ENCODE assay signal across 11 mouse cellular contexts in the genomic region with DNA sequence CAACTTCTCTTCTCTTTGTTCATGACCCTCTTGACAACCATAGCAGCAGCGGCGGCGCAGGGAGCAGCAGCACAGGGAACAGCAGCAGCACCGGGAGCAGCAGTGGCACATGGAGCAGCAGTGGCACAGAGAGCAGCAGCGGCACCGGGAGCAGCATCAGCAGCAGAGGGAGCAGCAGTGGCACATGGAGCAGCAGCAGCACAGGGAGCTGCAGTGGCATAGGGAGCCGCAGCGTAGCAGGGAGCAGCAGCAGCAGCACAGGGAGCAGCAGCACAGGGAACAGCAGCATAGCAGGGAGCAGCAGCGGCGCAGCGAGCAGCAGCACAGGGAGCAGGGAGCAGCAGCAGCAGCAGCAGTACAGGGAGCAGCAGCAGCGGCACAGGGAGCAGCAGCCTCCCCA. TPM values are rescaled to one million over a fixed set of nuclear protein-coding genes. Genes with fewer than 3 reads are reported as not detected.
DNase-seq lines count a peak whose midpoint lies in the region; ATAC-seq and TF ChIP-seq lines count a peak whose summit lies in the region.
"Had no signal": no experiment of that assay in that cellular context is flagged by ENCODE, and none has a peak within 500 bp of the region (broad histone marks: within the 10 kb centered on the region; RNA-seq: fewer than 3 reads in every experiment).

No protein-coding gene starts in this region.

- no peaks in the 10 kb centered on the region for H3K9me3 ChIP-seq in heart, embryonic 12.5 days (replicated peaks)
- no peaks in the 10 kb centered on the region for H3K9me3 ChIP-seq in ES-E14 (ENCODE audit: control insufficient read depth, insufficient read depth, low read depth, low read length)
- no peaks in the 10 kb centered on the region for H3K9me3 ChIP-seq in forebrain, embryonic 14.5 days (replicated peaks; ENCODE audit: control insufficient read depth, low read length)
- H3K9me3 ChIP-seq in midbrain, embryonic 11.5 days (ENCODE audit: control insufficient read depth, low read length), result no peaks in the 10 kb centered on the region

- H3K27me3 ChIP-seq in heart, embryonic 12.5 days (replicated peaks), result peaks cover 5% of the 10 kb centered on the region; the same call in 1 of the 2 replicates
- H3K27me3 ChIP-seq in forebrain, embryonic 14.5 days (replicated peaks; ENCODE audit: control insufficient read depth, insufficient read depth, low read length), result 0 out of 2 replicates have a peak, but pooled peaks cover 12% of the 10 kb centered on the region
- H3K27me3 ChIP-seq in midbrain, embryonic 11.5 days (ENCODE audit: control insufficient read depth, insufficient read depth, low read length), result peaks cover 14% of the 10 kb centered on the region

- H3K9ac ChIP-seq in heart, embryonic 12.5 days, result peak overlapping the region; percentile 5; the same call in 1 of the 2 replicates
- H3K9ac ChIP-seq in ES-E14 (ENCODE audit: insufficient read depth, low read depth, low read length, poor library complexity, severe bottlenecking), result peak overlapping the region; percentile 46
- H3K9ac ChIP-seq in forebrain, embryonic 14.5 days (ENCODE audit: low read length), result no peak overlapping the region
- 0 out of 2 replicates have a peak overlapping the region, but pooled peaks have one; percentile 24 for H3K9ac ChIP-seq in midbrain, embryonic 11.5 days (ENCODE audit: low read length)
- H3K9ac ChIP-seq: liver, embryonic 14.5 days had no signal

- no peaks in the 10 kb centered on the region for H3K36me3 ChIP-seq in heart, embryonic 12.5 days
- H3K36me3 ChIP-seq in ES-E14 (ENCODE audit: control insufficient read depth, insufficient read depth, low read length, poor library complexity, severe bottlenecking), result no peaks in the 10 kb centered on the region
- no peaks in the 10 kb centered on the region for H3K36me3 ChIP-seq in forebrain, embryonic 14.5 days (ENCODE audit: control insufficient read depth, insufficient read depth, low read length)
- H3K36me3 ChIP-seq in midbrain, embryonic 11.5 days (ENCODE audit: control insufficient read depth, insufficient read depth, low read length), result no peaks in the 10 kb centered on the region

- H3K4me3 ChIP-seq in heart, embryonic 12.5 days, result peak overlapping the region; percentile 4; the same call in 1 of the 2 replicates
- peak overlapping the region; percentile 29 to 72; a peak in 3 of 4 replicates for H3K4me3 ChIP-seq in ES-E14 (ENCODE audit: insufficient read depth in 1 of 2, low read depth in 1 of 2, low read length in 2 of 2, poor library complexity in 1 of 2, severe bottlenecking in 1 of 2)
- H3K4me3 ChIP-seq in forebrain, embryonic 14.5 days (ENCODE audit: low read depth, low read length), result no peak overlapping the region
- no peak overlapping the region for H3K4me3 ChIP-seq in midbrain, embryonic 11.5 days (ENCODE audit: low read depth, low read length)

- H3K4me2 ChIP-seq in heart, embryonic 12.5 days, result peak overlapping the region; percentile 41
- peak overlapping the region; percentile 28 for H3K4me2 ChIP-seq in forebrain, embryonic 14.5 days (ENCODE audit: low read length)
- peak overlapping the region; percentile 23; the same call in 1 of the 2 replicates for H3K4me2 ChIP-seq in midbrain, embryonic 11.5 days

- WGBS in heart, embryonic 12.5 days, result 14% methylated on average over 12 of the region's 12 CpGs
- 27% methylated on average over 12 of the region's 12 CpGs for WGBS in forebrain, embryonic 14.5 days
- WGBS in midbrain, embryonic 11.5 days, result 19% methylated on average over 12 of the region's 12 CpGs

- ATAC-seq in heart, embryonic 12.5 days (ENCODE audit: insufficient number of reproducible peaks, low FRiP score), result no peak
- ATAC-seq in forebrain, embryonic 14.5 days, result no peak
- ATAC-seq in midbrain, embryonic 11.5 days (ENCODE audit: low FRiP score), result no peak
- ATAC-seq: inflammation-experienced regulatory T-cells, adult 6 months had no signal

- in situ Hi-C loops in ES-E14 (cut with MboI; ENCODE audit: low sequenced_read_pairs in 2 of 2, unreplicated experiment in 2 of 2), result no loop called here

- DNase-seq in heart, adult 18-20 months, result no peak
- DNase-seq in ES-E14 (ENCODE audit: low read depth, low spot score) (no peak), adipocyte (ENCODE audit: low spot score) (no peak)
- peak; percentile 37 for DNase-seq in forebrain, embryonic 14.5 days (ENCODE audit: low spot score)
- DNase-seq in midbrain, embryonic 11.5 days (ENCODE audit: low spot score, missing footprints), result no peak
- no peak for DNase-seq in adrenal gland, adult 18-20 months (ENCODE audit: low spot score in 2 of 2)
- DNase-seq in cerebellum, postnatal 4 days (ENCODE audit: low spot score in 2 of 2), result no peak
- DNase-seq: thymus, postnatal 4 days had no signal

- no peak overlapping the region for H3K27ac ChIP-seq in heart, embryonic 12.5 days (ENCODE audit: poor library complexity, severe bottlenecking)
- H3K27ac ChIP-seq in ES-E14 (ENCODE audit: insufficient read depth, low read depth, low read length, poor library complexity, severe bottlenecking), result no peak overlapping the region
- no peak overlapping the region for H3K27ac ChIP-seq in forebrain, embryonic 14.5 days (ENCODE audit: low read depth, low read length)
- H3K27ac ChIP-seq in midbrain, embryonic 11.5 days (ENCODE audit: low read depth, low read length), result no peak overlapping the region
- H3K27ac ChIP-seq: liver, embryonic 14.5 days had no signal

- peaks cover 8% of the 10 kb centered on the region; the same call in 1 of the 2 replicates for H3K4me1 ChIP-seq in heart, embryonic 12.5 days (replicated peaks)
- no peaks in the 10 kb centered on the region; a peak in 1 of 4 replicates for H3K4me1 ChIP-seq in ES-E14 (ENCODE audit: control insufficient read depth in 2 of 2, insufficient read depth in 2 of 2, low read length in 2 of 2, poor library complexity in 1 of 2)
- peaks cover 7% of the 10 kb centered on the region; the same call in 1 of the 2 replicates for H3K4me1 ChIP-seq in forebrain, embryonic 14.5 days (ENCODE audit: control insufficient read depth, insufficient read depth, low read length)
- H3K4me1 ChIP-seq in midbrain, embryonic 11.5 days (ENCODE audit: control insufficient read depth, insufficient read depth, low read length), result no peaks in the 10 kb centered on the region; the same call in 1 of the 2 replicates

TF ChIP-seq in ES-E14, 5 proteins besides CTCF, POLR2A, EP300 and RAD21:
- TF ChIP-seq ZNF384 (IDR thresholded peaks at IDR 0.05; ENCODE audit: low read depth, low read length) (no peak), ZC3H11A (IDR thresholded peaks at IDR 0.05; ENCODE audit: borderline replicate concordance, low read depth, low read length) (no peak), CHD2 (IDR thresholded peaks at IDR 0.05; ENCODE audit: low read depth, low read length) (no peak), MAFK (IDR thresholded peaks at IDR 0.05; ENCODE audit: insufficient read depth, low read depth, low read length) (no peak), HCFC1 (IDR thresholded peaks at IDR 0.05; ENCODE audit: borderline replicate concordance, insufficient read depth, low read length) (no peak)

RNA-seq across cellular contexts. Expression of a gene that starts 5.0 kb away (rescaled TPM):
- polyA plus RNA-seq in heart, embryonic 12.5 days (2016; fragmentation: Nextera tagmentation; extraction: Ambion mirVana), result 18.1 and 18.9 TPM in 2 replicates
- 10 to 100 TPM; 34.1 to 34.5 TPM for total RNA-seq in heart, adult 18-20 months (2021)
- total RNA-seq in ES-E14 (2012; rRNA removed), result 27.8 and 35.9 TPM in 2 replicates
- 12.9 and 16.7 TPM in 2 replicates for polyA plus RNA-seq in forebrain, embryonic 14.5 days (2014; fragmentation: Nextera tagmentation; extraction: Ambion mirVana)
- polyA plus RNA-seq in midbrain, embryonic 11.5 days (2014; fragmentation: Nextera tagmentation; extraction: Ambion mirVana), result 11.9 and 18.5 TPM in 2 replicates
- 10 to 100 TPM; 37.9 to 38.2 TPM for total RNA-seq in adrenal gland, adult 18-20 months (2021)

RNA-seq across cellular contexts. Expression of a gene that starts 10.6 kb away (rescaled TPM):
- polyA plus RNA-seq in heart, embryonic 12.5 days (2016; fragmentation: Nextera tagmentation; extraction: Ambion mirVana), result 1.2 TPM in 2 replicates
- total RNA-seq in heart, adult 18-20 months (2021), result not detected
- 2.8 and 7.4 TPM in 2 replicates for total RNA-seq in ES-E14 (2012; rRNA removed)
- polyA plus RNA-seq in forebrain, embryonic 14.5 days (2014; fragmentation: Nextera tagmentation; extraction: Ambion mirVana), result 4.0 TPM in 2 replicates
- 1.8 and 2.2 TPM in 2 replicates for polyA plus RNA-seq in midbrain, embryonic 11.5 days (2014; fragmentation: Nextera tagmentation; extraction: Ambion mirVana)
- 1 to 10 TPM; 1.5 to 2.0 TPM for total RNA-seq in adrenal gland, adult 18-20 months (2021)

RNA-seq across cellular contexts. Expression of a gene that starts 16.9 kb away (rescaled TPM):
- 71.8 and 81.4 TPM in 2 replicates for polyA plus RNA-seq in heart, embryonic 12.5 days (2016; fragmentation: Nextera tagmentation; extraction: Ambion mirVana)
- total RNA-seq in heart, adult 18-20 months (2021), result 10 to 100 TPM; 35.8 to 38.5 TPM
- 149 and 228 TPM in 2 replicates for total RNA-seq in ES-E14 (2012; rRNA removed)
- 80.1 and 96.6 TPM in 2 replicates for polyA plus RNA-seq in forebrain, embryonic 14.5 days (2014; fragmentation: Nextera tagmentation; extraction: Ambion mirVana)
- polyA plus RNA-seq in midbrain, embryonic 11.5 days (2014; fragmentation: Nextera tagmentation; extraction: Ambion mirVana), result 67.1 and 80.8 TPM in 2 replicates
- total RNA-seq in adrenal gland, adult 18-20 months (2021), result 100 to 1,000 TPM; 101 to 105 TPM

RNA-seq across cellular contexts. Expression of a gene that starts 56.2 kb away (rescaled TPM):
- polyA plus RNA-seq in heart, embryonic 12.5 days (2016; fragmentation: Nextera tagmentation; extraction: Ambion mirVana), result 0.64 and 0.77 TPM in 2 replicates
- total RNA-seq in heart, adult 18-20 months (2021), result under 1 TPM; 0.15 to 0.20 TPM
- total RNA-seq in ES-E14 (2012; rRNA removed), result 1.8 and 2.0 TPM in 2 replicates
- 9.1 and 14.6 TPM in 2 replicates for polyA plus RNA-seq in forebrain, embryonic 14.5 days (2014; fragmentation: Nextera tagmentation; extraction: Ambion mirVana)
- polyA plus RNA-seq in midbrain, embryonic 11.5 days (2014; fragmentation: Nextera tagmentation; extraction: Ambion mirVana), result 5.5 and 6.2 TPM in 2 replicates
- 10 to 100 TPM; 16.0 to 31.5 TPM for total RNA-seq in adrenal gland, adult 18-20 months (2021)

Comparison
In these comparisons a context has a peak if more than half of its experiments do, and no peak if none do; other contexts are left out.
1. H3K4me3 ChIP-seq: peak in heart, embryonic 12.5 days (single experiment) and ES-E14 (2 of 2); none in forebrain, embryonic 14.5 days (single experiment) and midbrain, embryonic 11.5 days (single experiment).
2. Peak in every context shown above with its lines, with median percentiles within 50 percentile points of each other: H3K4me2 ChIP-seq.